Mouse (Mus musculus) testis, adult 10 weeks (tissue): ENCODE data around the gene Vmn1r7. TPM values are rescaled to one million over a fixed set of nuclear protein-coding genes. Genes with fewer than 3 reads are reported as not detected.

Experiments
- polyA plus RNA-seq: library from polyadenylated mRNA; stranded (reverse); fragments of 350-450 nt; fragmentation: Illumina TruSeq; extraction: RNeasy Lipid Tissue Mini Kit (QIAGEN cat#74804); gene quantifications from one replicate; pipeline ENCODE4 v1.2.3, GENCODE M21; 2014; ENCODE audit warnings: low read depth, low replicate concordance

Gene Vmn1r7
- not detected for polyA plus RNA-seq

DNA sequence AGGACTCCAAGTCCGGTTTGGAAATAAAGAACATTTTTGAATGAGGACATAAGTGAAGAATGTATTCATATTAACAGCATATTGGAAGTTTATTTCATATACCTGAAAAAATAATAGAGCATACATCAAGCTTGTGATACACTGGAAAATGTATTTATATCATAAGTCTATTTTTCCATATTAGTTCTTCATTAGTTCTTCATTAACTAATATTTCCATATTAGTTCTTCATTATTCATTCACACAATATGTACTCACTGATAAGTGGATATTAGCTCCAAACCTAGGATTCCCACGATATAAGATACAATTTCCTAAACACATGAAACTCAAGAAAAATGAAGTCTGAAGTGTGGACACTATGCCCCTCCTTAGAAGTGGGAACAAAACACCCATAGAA lies at the start of gene Vmn1r7:
TSS of gene Vmn1r7 (minus strand) at position 101 of the 400 bp plus-strand sequence.

DNA sequence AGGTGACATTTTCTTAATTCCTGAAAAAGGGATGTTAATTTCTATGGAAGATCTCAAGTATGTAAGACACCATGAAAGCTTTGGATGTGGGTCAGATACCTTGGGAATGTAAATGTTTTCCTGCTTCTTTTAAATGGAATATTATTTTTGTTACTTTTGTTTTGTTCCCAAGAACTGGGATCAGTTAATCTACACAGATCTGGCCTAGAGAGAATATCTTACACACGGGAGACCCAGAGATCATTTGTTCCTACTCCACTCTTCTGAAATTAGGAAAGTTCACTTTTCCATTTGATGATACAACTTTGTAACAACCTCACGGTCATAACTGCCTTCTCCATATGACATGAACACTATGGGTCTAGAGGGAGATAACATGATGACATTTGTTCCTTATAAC lies 41.4 kb upstream of the Vmn1r7 start, which contains the start of gene Vmn1r9:
TSS of gene Vmn1r9 (plus strand) at position 301 of the 400 bp plus-strand sequence.

DNA sequence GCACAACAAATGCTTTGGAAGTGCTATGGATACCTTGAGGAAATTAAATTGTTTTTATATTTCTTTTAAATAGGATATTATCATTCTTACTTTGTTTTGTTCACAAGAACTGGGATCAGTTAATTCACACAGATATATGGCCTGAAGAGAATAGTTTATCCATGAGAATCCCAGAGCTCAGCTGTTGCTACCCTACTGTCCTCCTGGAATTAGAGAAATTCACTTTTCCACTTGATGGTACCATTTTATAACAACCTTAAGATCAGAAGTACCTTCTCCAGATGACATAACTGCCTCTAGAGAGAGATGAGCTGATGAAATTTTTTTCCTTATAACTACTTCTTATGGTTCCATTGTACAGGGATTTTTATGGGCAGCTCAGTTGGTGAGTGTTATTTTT lies 6.9 kb upstream of the Vmn1r7 start, which contains the start of gene Vmn1r8:
TSS of gene Vmn1r8 (plus strand) at position 301 of the 400 bp plus-strand sequence.

DNA sequence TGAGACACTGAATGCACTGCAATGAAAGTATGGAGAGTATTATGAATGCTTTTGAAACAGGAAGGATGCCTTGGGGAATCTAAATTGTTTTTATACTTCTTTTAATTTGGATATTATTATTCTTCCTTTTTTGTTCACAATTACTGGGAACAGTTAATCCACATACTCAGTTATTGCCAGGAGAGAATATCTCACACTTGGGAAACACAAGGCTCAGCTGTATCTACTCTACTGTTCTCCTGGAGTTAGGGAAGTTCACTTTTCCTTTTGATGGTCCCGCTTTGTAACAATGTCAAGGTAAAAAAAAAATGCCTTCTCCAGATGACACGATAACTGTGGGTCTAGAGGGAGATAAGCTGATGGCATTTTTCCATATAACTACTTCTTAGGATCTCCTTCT lies 28.2 kb downstream of the Vmn1r7 start, which contains the start of gene Vmn1r6:
TSS of gene Vmn1r6 (plus strand) at position 301 of the 400 bp plus-strand sequence.

Other genes starting within 250 kb of the Vmn1r7 start
- gene Kbtbd2, start 227.5 kb downstream of the Vmn1r7 start, polyA plus RNA-seq = 28.2 TPM
- gene Fkbp9, start 193.3 kb downstream of the Vmn1r7 start, polyA plus RNA-seq = 13.8 TPM
- 59.0 TPM for gene Nt5c3, start 101.4 kb downstream of the Vmn1r7 start, polyA plus RNA-seq
- gene Vmn1r4, start 101.3 kb downstream of the Vmn1r7 start, polyA plus RNA-seq = 3.3 TPM
- 0.18 TPM for gene Vmn1r5, start 55.1 kb downstream of the Vmn1r7 start, polyA plus RNA-seq
- gene Vmn1r6, start 28.1 kb downstream of the Vmn1r7 start, polyA plus RNA-seq = 0.27 TPM
- gene Vmn1r8, start 7.0 kb upstream of the Vmn1r7 start, polyA plus RNA-seq = not detected
- gene Vmn1r9, start 41.5 kb upstream of the Vmn1r7 start, polyA plus RNA-seq = 0.04 TPM
- not detected for gene Vmn1r10, start 84.1 kb upstream of the Vmn1r7 start, polyA plus RNA-seq
- gene Vmn1r11, start 108.1 kb upstream of the Vmn1r7 start, polyA plus RNA-seq = not detected
- gene Vmn1r12, start 131.6 kb upstream of the Vmn1r7 start, polyA plus RNA-seq = not detected
- not detected for gene Vmn1r13, start 178.0 kb upstream of the Vmn1r7 start, polyA plus RNA-seq
- gene Vmn1r14, start 206.4 kb upstream of the Vmn1r7 start, polyA plus RNA-seq = 0.03 TPM
- 0.10 TPM for gene Vmn1r15, start 232.6 kb upstream of the Vmn1r7 start, polyA plus RNA-seq